Mouse (Mus musculus) hindbrain, embryonic 15.5 days (tissue): Measurements from ENCODE around the gene Mif4gd. TPM values are rescaled to one million over a fixed set of nuclear protein-coding genes. Genes with fewer than 3 reads are reported as not detected.
A peak's percentile ranks its signal among the peaks of the same experiment; 100 is the strongest.

Source experiments
- ATAC-seq: fragments of 200-750 bp; cut with Nextera tagmentation; 2 replicates; pipeline ENCODE4 v1.8.0; 2017; ENCODE audit warnings: low read depth, moderate number of reproducible peaks, moderate TSS enrichment; ENCODE audit not compliant: low FRiP score
- H3K27ac ChIP-seq: fragments of 300-500 bp; sonication (generic); replicated peaks from 2 replicates; pipeline ENCODE4 v1.5.1; 2015; ENCODE audit warnings: mild to moderate bottlenecking, inconsistent platforms
- H3K27me3 ChIP-seq: fragments of 300-500 bp; sonication (generic); 2 replicates; pipeline ENCODE4 v1.6.1; 2015; ENCODE audit warnings: control low read depth, inconsistent platforms
- H3K36me3 ChIP-seq: fragments of 300-500 bp; sonication (generic); 2 replicates; pipeline ENCODE4 v1.6.1; 2015; ENCODE audit warnings: control low read depth, inconsistent platforms
- H3K4me1 ChIP-seq: fragments of 300-500 bp; sonication (generic); replicated peaks from 2 replicates; pipeline ENCODE4 v1.6.1; 2015; ENCODE audit warnings: control low read depth, inconsistent platforms
- H3K4me2 ChIP-seq: fragments of 300-500 bp; sonication (generic); 2 replicates; pipeline ENCODE4 v1.6.1; 2015; ENCODE audit warnings: moderate library complexity, mild to moderate bottlenecking, inconsistent platforms
- H3K4me3 ChIP-seq: fragments of 300-500 bp; sonication (generic); 2 replicates; pipeline ENCODE4 v1.5.1; 2015; ENCODE audit warnings: mild to moderate bottlenecking, inconsistent platforms
- H3K9ac ChIP-seq: fragments of 300-500 bp; sonication (generic); 2 replicates; pipeline ENCODE4 v1.6.1; 2015; ENCODE audit warnings: inconsistent platforms
- H3K9me3 ChIP-seq: fragments of 300-500 bp; sonication (generic); 2 replicates; pipeline ENCODE4 v1.6.1; 2016; ENCODE audit warnings: control low read depth, inconsistent platforms
- WGBS: fragments of 180-500 bp; shearing (Covaris S2); methylation state at CpG from one replicate; pipeline ENCODE4 v1.1.7; 2015; 5-methylcytosine and 5-hydroxymethylcytosine counted together
- polyA plus RNA-seq: library from polyadenylated mRNA; unstranded; fragments of >200 nt; fragmentation: Nextera tagmentation; extraction: Ambion mirVana; gene quantifications from 2 replicates; pipeline ENCODE4 v1.2.1, GENCODE M21; 2015

The Mif4gd gene
- polyA plus RNA-seq, 1 experiment from 2014 or later: 13.9 TPM

DNA sequence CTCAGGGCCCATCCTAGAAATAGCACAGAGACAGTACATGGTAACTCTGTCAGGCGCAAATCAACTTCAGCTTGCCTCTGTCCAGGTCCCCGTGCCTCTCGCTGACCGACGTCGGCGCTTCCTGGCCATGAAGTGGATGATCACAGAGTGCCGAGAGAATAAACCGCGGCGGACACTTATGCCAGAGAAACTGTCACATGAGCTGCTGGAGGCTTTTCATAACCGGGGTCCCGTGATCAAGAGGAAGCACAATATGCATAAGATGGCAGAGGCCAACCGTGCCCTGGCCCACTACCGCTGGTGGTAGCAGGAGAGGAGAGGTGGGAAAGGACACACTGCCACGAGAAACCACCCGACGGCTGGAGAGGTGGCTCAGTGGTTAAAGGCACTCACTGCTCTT, 6.0 kb downstream of the Mif4gd start:
- H3K27me3 ChIP-seq: no peaks in the 10 kb centered on the region
- WGBS: 96% methylated on average over 18 of the region's 18 CpGs
- H3K9me3 ChIP-seq: no peaks in the 10 kb centered on the region
- no peak overlapping the region for H3K4me3 ChIP-seq
- H3K27ac ChIP-seq: no peak overlapping the region
- no peak overlapping the region for H3K4me2 ChIP-seq
- H3K9ac ChIP-seq: no peak overlapping the region
- ATAC-seq: no peak
- H3K36me3 ChIP-seq: peaks cover 29% of the 10 kb centered on the region
- H3K4me1 ChIP-seq: peaks cover 33% of the 10 kb centered on the region

DNA sequence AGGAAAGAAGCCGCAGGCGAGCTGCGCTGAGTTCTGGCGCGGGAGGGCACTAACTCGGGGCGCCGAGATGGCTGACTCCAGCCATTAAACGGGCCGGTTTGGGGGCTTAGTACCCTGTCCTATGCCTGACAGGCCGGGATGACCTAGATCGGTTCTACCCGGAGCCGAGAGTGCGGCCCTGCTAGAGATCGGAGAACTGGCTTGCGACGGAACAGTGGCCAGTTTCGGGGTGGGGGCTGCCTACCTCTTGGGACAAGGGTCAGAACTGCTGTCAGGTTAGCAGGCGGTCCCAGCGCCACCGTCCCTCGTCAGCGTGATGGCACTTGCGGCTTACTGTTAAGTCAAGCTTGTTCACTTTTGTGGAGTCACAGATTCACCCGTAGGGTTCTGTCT, 8.5 kb downstream of the Mif4gd start:
- peak overlapping the region; percentile 80 for H3K4me2 ChIP-seq
- peak overlapping the region; percentile 82 for H3K9ac ChIP-seq
- H3K4me3 ChIP-seq: peak overlapping the region; percentile 72
- H3K9me3 ChIP-seq: no peaks in the 10 kb centered on the region
- peak overlapping the region; percentile 97 for H3K27ac ChIP-seq
- no peaks in the 10 kb centered on the region for H3K27me3 ChIP-seq
- peaks cover 27% of the 10 kb centered on the region for H3K36me3 ChIP-seq
- peaks cover 31% of the 10 kb centered on the region for H3K4me1 ChIP-seq
- WGBS: under 1% methylated on average over 26 of the region's 26 CpGs
- peak; percentile 29 for ATAC-seq

DNA sequence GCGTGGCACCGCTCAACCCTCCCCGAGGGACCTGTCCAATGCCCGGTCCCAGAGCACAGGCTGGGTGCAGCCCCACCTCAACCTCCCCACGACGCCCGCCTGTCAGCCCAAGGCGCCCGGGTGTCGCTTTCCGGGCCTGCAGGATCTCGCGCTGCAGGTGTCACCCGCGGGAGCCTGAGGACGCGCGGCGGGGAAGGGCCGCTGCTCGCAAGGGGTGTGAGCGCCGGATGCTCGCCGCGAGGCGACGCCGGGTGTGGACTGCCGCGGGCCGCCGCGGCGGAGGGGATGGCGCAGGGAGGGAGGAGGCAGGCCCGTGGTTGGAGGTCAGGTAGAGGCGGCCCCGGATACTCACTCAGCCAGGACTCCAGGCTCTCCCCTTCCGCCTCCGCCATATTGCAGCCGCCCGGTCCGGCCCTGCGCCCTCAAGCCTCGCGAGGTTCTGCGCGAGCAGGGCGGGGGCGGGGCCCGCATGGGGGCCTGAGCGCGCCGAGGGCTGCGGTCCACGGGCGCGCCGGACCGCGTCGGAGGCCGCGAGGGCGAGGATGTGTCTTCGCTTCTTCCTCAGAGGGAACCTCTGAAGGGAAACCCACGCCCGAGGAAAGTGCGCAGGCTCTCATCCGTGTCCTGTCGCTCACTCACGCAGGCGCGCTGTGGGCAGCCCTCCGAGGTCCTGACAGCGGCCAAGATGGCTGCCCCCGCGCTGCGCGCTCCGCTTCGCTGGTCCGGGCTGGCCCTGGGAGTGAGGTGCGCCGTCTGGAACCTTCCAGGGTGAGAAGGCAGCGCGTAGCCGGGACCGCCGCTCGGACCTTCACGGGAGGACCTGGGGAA, 9.1 kb downstream of the Mif4gd start, which contains the start of the genes Mrps7 and Gga3:
TSS of gene Mrps7 (plus strand) at position 450 of the 828 bp plus-strand sequence.
TSS of gene Gga3 (minus strand) at position 576 of the 828 bp plus-strand sequence.
- Histone ChIP-seq H3K9ac (peak within 1 kb of the TSS; percentile 82), H3K4me3 (peak within 1 kb of the TSS; percentile 72), H3K36me3 (peaks cover 26% of the 10 kb centered on the region), H3K4me1 (peaks cover 31% of the 10 kb centered on the region), H3K4me2 (peak within 1 kb of the TSS; percentile 80), H3K9me3 (no peaks in the 10 kb centered on the region), H3K27ac (peak within 1 kb of the TSS; percentile 97), H3K27me3 (no peaks in the 10 kb centered on the region)
- peak; percentile 96 for ATAC-seq
- under 1% methylated on average over 80 of the region's 93 CpGs for WGBS

DNA sequence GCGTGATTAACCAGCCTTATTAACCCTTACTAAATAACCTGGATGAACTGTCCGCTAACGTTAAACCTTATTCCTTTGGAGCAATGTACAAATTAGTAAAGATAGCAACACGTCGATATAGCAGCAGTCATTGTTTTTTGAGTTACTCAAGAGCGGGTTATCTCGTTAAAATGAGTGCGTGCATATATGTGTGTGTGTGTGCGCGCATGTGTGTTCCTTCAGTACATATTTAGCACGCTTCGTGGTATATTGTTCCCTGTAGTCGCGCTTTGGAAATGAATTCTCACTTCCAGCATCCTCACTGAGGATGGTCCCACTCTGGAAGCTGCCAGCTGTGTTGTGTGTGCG, 9.7 kb downstream of the Mif4gd start:
- Histone ChIP-seq H3K27ac (peak overlapping the region; percentile 97), H3K9me3 (no peaks in the 10 kb centered on the region), H3K4me2 (peak overlapping the region; percentile 80), H3K4me3 (peak overlapping the region; percentile 72), H3K27me3 (no peaks in the 10 kb centered on the region), H3K9ac (peak overlapping the region; percentile 82), H3K4me1 (peaks cover 31% of the 10 kb centered on the region), H3K36me3 (peaks cover 29% of the 10 kb centered on the region)
- WGBS: 5% methylated on average over 15 of the region's 15 CpGs
- ATAC-seq: no peak

DNA sequence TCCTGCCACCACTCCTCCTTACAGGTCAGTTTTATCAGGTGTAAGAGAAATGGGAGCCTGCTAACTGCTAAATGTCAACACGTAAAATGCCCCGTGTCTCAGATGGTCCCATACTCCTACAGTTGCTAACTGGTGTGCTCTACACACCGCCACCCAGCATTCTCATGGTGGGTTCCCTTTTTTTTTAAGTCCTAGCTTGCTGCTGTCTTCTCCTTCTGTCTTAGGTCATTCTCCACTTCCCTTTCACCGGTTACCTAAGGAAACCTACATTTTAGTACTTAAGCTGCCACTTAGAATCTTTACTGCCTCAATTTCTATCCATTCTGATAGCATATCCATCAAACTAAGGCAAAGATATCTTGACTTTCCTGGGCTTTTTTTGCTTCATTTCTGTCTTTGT, 11.6 kb downstream of the Mif4gd start:
- H3K36me3 ChIP-seq: peaks cover 17% of the 10 kb centered on the region
- H3K4me2 ChIP-seq: no peak overlapping the region
- no peak overlapping the region for H3K9ac ChIP-seq
- 92% methylated on average over 4 of the region's 4 CpGs for WGBS
- H3K27me3 ChIP-seq: no peaks in the 10 kb centered on the region
- H3K9me3 ChIP-seq: no peaks in the 10 kb centered on the region
- H3K4me1 ChIP-seq: peaks cover 31% of the 10 kb centered on the region
- no peak overlapping the region for H3K27ac ChIP-seq
- no peak overlapping the region for H3K4me3 ChIP-seq
- no peak for ATAC-seq

DNA sequence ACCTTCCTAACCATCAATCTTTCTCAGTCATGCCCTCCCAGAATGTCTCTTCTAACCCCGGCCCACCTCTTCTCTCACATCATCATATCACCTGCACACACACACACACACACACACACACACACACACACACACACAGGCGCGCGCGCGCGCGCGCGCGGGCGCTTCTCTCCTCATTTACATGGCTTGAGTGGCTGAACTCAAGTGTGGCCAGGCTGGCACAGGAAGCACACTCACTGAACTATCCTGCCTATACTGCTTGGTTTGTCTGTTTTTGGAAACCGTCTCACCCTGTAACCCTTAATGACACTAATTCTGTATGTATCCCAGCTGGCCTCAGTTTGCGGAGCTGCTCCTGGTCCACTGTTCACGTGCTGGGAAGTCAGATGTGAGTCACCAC, 12.0 kb downstream of the Mif4gd start:
- H3K27me3 ChIP-seq: no peaks in the 10 kb centered on the region
- no peak overlapping the region for H3K9ac ChIP-seq
- H3K4me2 ChIP-seq: no peak overlapping the region
- H3K4me3 ChIP-seq: no peak overlapping the region
- H3K4me1 ChIP-seq: peaks cover 29% of the 10 kb centered on the region
- ATAC-seq: no peak
- no peaks in the 10 kb centered on the region for H3K9me3 ChIP-seq
- 97% methylated on average over 15 of the region's 15 CpGs for WGBS
- H3K36me3 ChIP-seq: peaks cover 13% of the 10 kb centered on the region
- no peak overlapping the region for H3K27ac ChIP-seq

DNA sequence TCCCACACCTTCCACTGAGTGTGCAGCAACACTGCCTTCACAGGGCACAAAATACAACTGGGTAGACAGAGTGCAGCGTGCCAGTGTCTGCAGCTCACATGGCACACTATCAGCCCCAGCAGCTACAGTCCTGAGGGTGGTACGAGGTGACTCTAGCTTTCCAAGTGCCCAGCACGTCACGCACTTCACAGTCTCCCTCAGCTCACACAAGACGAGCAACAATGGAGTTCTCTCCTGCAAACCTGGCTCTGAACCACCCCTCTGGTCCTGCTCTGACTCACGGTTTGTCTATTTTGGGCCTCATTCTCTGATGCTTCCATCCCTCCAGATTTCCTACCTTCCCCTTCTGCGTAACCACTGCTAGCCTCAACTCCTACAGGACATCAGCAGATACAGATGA, 13.0 kb downstream of the Mif4gd start:
- peaks cover 16% of the 10 kb centered on the region for H3K36me3 ChIP-seq
- H3K4me2 ChIP-seq: no peak overlapping the region
- no peaks in the 10 kb centered on the region for H3K9me3 ChIP-seq
- no peaks in the 10 kb centered on the region for H3K27me3 ChIP-seq
- H3K4me3 ChIP-seq: no peak overlapping the region
- H3K27ac ChIP-seq: no peak overlapping the region
- H3K9ac ChIP-seq: no peak overlapping the region
- no peak for ATAC-seq
- H3K4me1 ChIP-seq: peaks cover 19% of the 10 kb centered on the region
- 93% methylated on average over 7 of the region's 7 CpGs for WGBS

DNA sequence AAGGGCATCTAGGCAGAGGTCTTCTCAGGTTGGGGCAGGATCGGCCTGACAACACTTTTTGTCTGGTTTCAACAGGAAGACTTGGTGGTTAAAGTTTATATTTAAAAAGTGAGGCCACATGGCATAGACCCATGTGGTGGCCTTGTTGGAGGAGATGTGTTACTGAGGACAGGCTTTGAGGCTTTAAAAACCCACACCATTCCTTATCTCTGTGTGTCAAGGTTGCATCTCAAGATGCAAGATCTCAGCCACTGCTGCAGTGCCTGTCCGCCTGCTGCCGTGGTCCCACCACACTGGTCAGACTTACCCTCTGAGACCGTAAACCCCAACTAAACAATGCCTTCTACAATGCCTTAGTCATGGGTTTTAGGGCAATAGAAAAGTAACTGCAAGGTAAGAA, 14.5 kb downstream of the Mif4gd start:
- H3K27ac ChIP-seq: no peak overlapping the region
- H3K4me1 ChIP-seq: peaks cover 15% of the 10 kb centered on the region
- 94% methylated on average over 4 of the region's 4 CpGs for WGBS
- no peak overlapping the region for H3K9ac ChIP-seq
- H3K4me3 ChIP-seq: no peak overlapping the region
- no peaks in the 10 kb centered on the region for H3K27me3 ChIP-seq
- no peak for ATAC-seq
- H3K36me3 ChIP-seq: peaks cover 30% of the 10 kb centered on the region
- no peak overlapping the region for H3K4me2 ChIP-seq
- no peaks in the 10 kb centered on the region for H3K9me3 ChIP-seq

DNA sequence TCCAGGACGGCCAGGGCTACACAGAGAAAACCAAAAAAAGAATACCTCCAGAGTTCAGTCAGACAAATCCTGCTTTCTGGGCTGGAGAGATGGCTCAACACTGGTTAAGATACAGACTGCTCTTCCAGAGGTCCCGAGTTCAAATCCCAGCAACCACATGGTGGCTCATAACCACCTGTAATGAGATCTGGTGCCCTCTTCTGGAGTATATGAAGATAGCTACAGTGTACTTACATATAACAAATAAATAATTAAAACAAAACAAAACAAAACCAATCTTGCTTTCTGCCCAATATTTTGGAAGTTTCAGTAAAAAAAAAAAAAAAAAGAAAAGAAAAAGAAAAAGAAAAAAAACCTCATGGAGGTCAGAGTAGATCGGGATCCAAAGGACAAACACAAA, 17.6 kb downstream of the Mif4gd start:
- Histone ChIP-seq H3K4me3 (no peak overlapping the region), H3K27ac (no peak overlapping the region), H3K4me2 (no peak overlapping the region), H3K4me1 (no peaks in the 10 kb centered on the region), H3K9me3 (no peaks in the 10 kb centered on the region), H3K36me3 (peaks cover 59% of the 10 kb centered on the region), H3K9ac (no peak overlapping the region), H3K27me3 (no peaks in the 10 kb centered on the region)
- 97% methylated on average over 3 of the region's 3 CpGs for WGBS
- ATAC-seq: no peak

DNA sequence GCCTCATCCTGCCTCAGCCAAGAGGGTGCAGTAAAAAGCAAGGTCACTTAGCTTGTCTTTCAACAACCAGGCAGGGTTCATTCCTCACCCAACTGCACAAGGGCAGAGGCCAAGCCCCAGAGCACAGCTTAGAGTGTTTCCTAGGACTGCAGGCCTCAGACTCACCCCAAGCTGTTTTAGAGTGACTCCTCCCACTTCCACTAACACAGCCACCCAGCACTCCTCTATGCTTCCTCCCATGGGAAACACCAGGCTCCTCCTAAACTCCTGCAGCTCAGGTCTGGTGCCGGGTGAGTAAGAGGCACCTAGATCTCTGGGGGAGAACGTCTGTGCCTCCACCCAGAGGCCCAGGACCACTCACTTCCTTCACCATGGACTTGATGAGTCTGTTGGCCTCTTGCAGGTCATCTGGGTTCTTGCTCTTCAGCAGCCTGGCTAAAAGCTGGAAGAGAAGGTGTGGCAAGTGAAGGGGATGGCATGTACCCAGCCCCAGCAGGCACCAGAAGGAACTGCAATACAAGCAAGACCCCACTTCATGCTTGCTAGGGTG, 22.2 kb downstream of the Mif4gd start:
- Histone ChIP-seq H3K9me3 (no peaks in the 10 kb centered on the region), H3K36me3 (peaks cover 90% of the 10 kb centered on the region), H3K27ac (no peak overlapping the region), H3K4me2 (no peak overlapping the region), H3K4me1 (no peaks in the 10 kb centered on the region), H3K27me3 (no peaks in the 10 kb centered on the region), H3K4me3 (no peak overlapping the region), H3K9ac (no peak overlapping the region)
- ATAC-seq: no peak
- 85% methylated on average over 2 of the region's 2 CpGs for WGBS

DNA sequence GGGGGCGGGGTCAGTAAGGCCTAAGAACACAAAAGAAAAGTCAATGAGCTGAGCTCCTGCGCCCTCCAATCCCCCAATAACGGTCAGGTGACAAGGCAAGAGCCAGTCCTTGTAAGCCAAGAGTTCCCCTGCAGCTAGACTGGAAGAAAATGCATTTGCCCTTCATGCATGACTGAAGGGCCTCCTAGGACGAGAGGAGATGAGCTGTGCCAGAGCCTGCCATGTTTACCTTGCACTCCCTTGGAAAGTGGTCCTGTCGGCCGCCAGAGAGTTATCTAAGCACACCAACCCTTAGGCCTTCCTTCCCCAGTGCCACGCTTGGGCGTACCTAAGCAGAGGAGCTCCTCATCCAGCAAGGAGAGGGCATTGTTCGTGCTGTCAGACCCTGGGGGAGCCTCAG, 24.8 kb downstream of the Mif4gd start:
- Histone ChIP-seq H3K27ac (no peak overlapping the region), H3K27me3 (no peaks in the 10 kb centered on the region), H3K4me1 (no peaks in the 10 kb centered on the region), H3K36me3 (peaks cover 94% of the 10 kb centered on the region), H3K4me3 (no peak overlapping the region), H3K9me3 (no peaks in the 10 kb centered on the region), H3K9ac (no peak overlapping the region), H3K4me2 (no peak overlapping the region)
- no peak; the same call in 1 of the 2 replicates for ATAC-seq
- WGBS: 83% methylated on average over 9 of the region's 9 CpGs

DNA sequence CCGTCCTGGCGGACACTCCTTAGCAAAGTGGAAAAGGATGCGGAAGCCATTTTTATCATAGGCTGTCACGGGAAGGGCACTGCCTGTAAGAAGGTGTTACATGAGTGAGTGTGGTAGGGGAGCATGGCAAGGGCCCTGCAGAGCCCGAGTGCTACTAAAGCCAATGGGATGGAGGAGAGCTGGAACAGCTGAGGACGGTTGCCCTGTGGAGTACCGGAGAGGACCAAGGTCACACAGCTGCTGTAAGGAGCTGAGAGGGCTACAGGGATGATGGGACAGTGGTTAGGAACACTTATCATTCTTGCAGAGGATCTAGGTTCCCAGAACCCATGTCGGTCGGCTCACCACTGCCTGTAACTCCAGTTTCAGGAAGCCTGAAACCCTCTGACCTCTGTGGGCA, 26.4 kb downstream of the Mif4gd start:
- H3K4me3 ChIP-seq: no peak overlapping the region
- H3K27me3 ChIP-seq: no peaks in the 10 kb centered on the region
- H3K4me1 ChIP-seq: no peaks in the 10 kb centered on the region
- no peak overlapping the region for H3K4me2 ChIP-seq
- peaks cover 96% of the 10 kb centered on the region for H3K36me3 ChIP-seq
- WGBS: 92% methylated on average over 9 of the region's 9 CpGs
- H3K9me3 ChIP-seq: no peaks in the 10 kb centered on the region
- no peak overlapping the region for H3K27ac ChIP-seq
- no peak overlapping the region for H3K9ac ChIP-seq
- ATAC-seq: no peak
